Mouse (Mus musculus) skeletal muscle tissue, postnatal 0 days (tissue): Measurements from ENCODE around the gene 4933405O20Rik. TPM values are rescaled to one million over a fixed set of nuclear protein-coding genes. Genes with fewer than 3 reads are reported as not detected.

ENCODE experiments used
- polyA plus RNA-seq: library from polyadenylated mRNA; unstranded; fragments of >200 nt; fragmentation: Nextera tagmentation; extraction: Ambion mirVana; gene quantifications from 2 replicates; pipeline ENCODE4 v1.2.1, GENCODE M21; 2015

4933405O20Rik gene
- polyA plus RNA-seq: not detected in 2 replicates

GRCm38 (mm10) chr7:50598890-50599289 lies at the start of gene 4933405O20Rik:
TSS of gene 4933405O20Rik (plus strand) at chr7:50599190.

